Mouse (Mus musculus) lung, embryonic 16.5 days (tissue): ENCODE data around the gene Adprhl1. TPM values are rescaled to one million over a fixed set of nuclear protein-coding genes. Genes with fewer than 3 reads are reported as not detected.

Source experiments
- ATAC-seq: fragments of 200-750 bp; cut with Nextera tagmentation; 2 replicates; pipeline ENCODE4 v1.8.0; 2017; ENCODE audit warnings: low read depth, mild to moderate bottlenecking, moderate library complexity
- H3K27ac ChIP-seq: fragments of 300-500 bp; sonication (generic); 2 replicates; pipeline ENCODE4 v1.5.1; 2014; ENCODE audit warnings: mild to moderate bottlenecking, control low read depth, low read length
- H3K27me3 ChIP-seq: fragments of 300-500 bp; sonication (generic); 2 replicates; pipeline ENCODE4 v1.6.1; 2014; ENCODE audit warnings: low read depth, low read length, mixed read lengths; ENCODE audit not compliant: control insufficient read depth, insufficient read depth
- H3K36me3 ChIP-seq: fragments of 300-500 bp; sonication (generic); 2 replicates; pipeline ENCODE4 v1.6.1; 2014; ENCODE audit warnings: low read length; ENCODE audit not compliant: control insufficient read depth, insufficient read depth
- H3K4me1 ChIP-seq: fragments of 300-500 bp; sonication (generic); replicated peaks from 2 replicates; pipeline ENCODE4 v1.6.1; 2014; ENCODE audit warnings: low read length, mixed read lengths; ENCODE audit not compliant: control insufficient read depth, insufficient read depth
- H3K4me2 ChIP-seq: fragments of 300-500 bp; sonication (generic); 2 replicates; pipeline ENCODE4 v1.6.1; 2014; ENCODE audit warnings: low read depth, low read length, control low read depth
- H3K4me3 ChIP-seq: fragments of 300-500 bp; sonication (generic); 2 replicates; pipeline ENCODE4 v1.5.1; 2014; ENCODE audit warnings: mild to moderate bottlenecking, low read length, control low read depth
- H3K9ac ChIP-seq: fragments of 300-500 bp; sonication (generic); 2 replicates; pipeline ENCODE4 v1.6.1; 2014; ENCODE audit warnings: low read length, control low read depth
- H3K9me3 ChIP-seq: fragments of 300-500 bp; sonication (generic); 2 replicates; pipeline ENCODE4 v1.6.1; 2016; ENCODE audit warnings: low read length; ENCODE audit not compliant: control insufficient read depth
- WGBS: fragments of 180-500 bp; shearing (Covaris S2); extraction: QIAGEN DNeasy Blood & Tissue Kit; methylation state at CpG from one replicate; pipeline ENCODE4 v1.1.7; 2014; 5-methylcytosine and 5-hydroxymethylcytosine counted together
- polyA plus RNA-seq: library from polyadenylated mRNA; unstranded; fragments of >200 nt; fragmentation: Nextera tagmentation; extraction: Ambion mirVana; gene quantifications from 2 replicates; pipeline ENCODE4 v1.2.1, GENCODE M21; 2015

Gene Adprhl1
- polyA plus RNA-seq, 1 experiment from 2014 or later, result 5.7 TPM

GRCm38 (mm10) chr8:13276941-13277447 lies 23.0 kb upstream of the Adprhl1 start:
- WGBS, result 72% methylated on average over 5 of the region's 5 CpGs

GRCm38 (mm10) chr8:13272834-13273233 lies 18.9 kb upstream of the Adprhl1 start:
- Histone ChIP-seq H3K9me3 (no peaks in the 10 kb centered on the region), H3K4me1 (no peaks in the 10 kb centered on the region), H3K4me3 (no peak overlapping the region), H3K27me3 (no peaks in the 10 kb centered on the region), H3K9ac (no peak overlapping the region), H3K27ac (no peak overlapping the region; the same call in 1 of the 2 replicates), H3K4me2 (no peak overlapping the region), H3K36me3 (peaks cover 16% of the 10 kb centered on the region)
- 74% methylated on average over 5 of the region's 5 CpGs for WGBS
- peak; percentile 66 for ATAC-seq

More at GRCm38 (mm10) chr8:13276941-13277447, 23.0 kb upstream of the Adprhl1 start:
- H3K4me3 ChIP-seq, result no peak overlapping the region
- H3K27me3 ChIP-seq, result no peaks in the 10 kb centered on the region
- H3K36me3 ChIP-seq, result peaks cover 3% of the 10 kb centered on the region; the same call in 1 of the 2 replicates
- no peaks in the 10 kb centered on the region for H3K4me1 ChIP-seq
- H3K27ac ChIP-seq, result no peak overlapping the region
- ATAC-seq, result no peak
- H3K9ac ChIP-seq, result no peak overlapping the region
- H3K4me2 ChIP-seq, result no peak overlapping the region
- H3K9me3 ChIP-seq, result no peaks in the 10 kb centered on the region

- Histone ChIP-seq H3K27ac (no peak overlapping the region), H3K4me2 (no peak overlapping the region), H3K9me3 (no peaks in the 10 kb centered on the region), H3K36me3 (peaks cover 13% of the 10 kb centered on the region), H3K4me1 (peaks cover 2% of the 10 kb centered on the region; the same call in 1 of the 2 replicates), H3K27me3 (no peaks in the 10 kb centered on the region), H3K9ac (no peak overlapping the region), H3K4me3 (no peak overlapping the region)
- ATAC-seq, result peak; percentile 59; the same call in 1 of the 2 replicates
- WGBS, result 43% methylated on average over 2 of the region's 2 CpGs
Measured at GRCm38 (mm10) chr8:13267566-13267965, 13.6 kb upstream of the Adprhl1 start.

GRCm38 (mm10) chr8:13263376-13263775 lies 9.4 kb upstream of the Adprhl1 start:
- no peak overlapping the region for H3K27ac ChIP-seq
- H3K4me1 ChIP-seq, result peaks cover 2% of the 10 kb centered on the region; the same call in 1 of the 2 replicates
- ATAC-seq, result no peak
- H3K27me3 ChIP-seq, result no peaks in the 10 kb centered on the region
- H3K4me2 ChIP-seq, result no peak overlapping the region
- no peak overlapping the region for H3K4me3 ChIP-seq
- no peaks in the 10 kb centered on the region for H3K9me3 ChIP-seq
- peaks cover 6% of the 10 kb centered on the region; the same call in 1 of the 2 replicates for H3K36me3 ChIP-seq
- 83% methylated on average over 3 of the region's 3 CpGs for WGBS
- no peak overlapping the region for H3K9ac ChIP-seq

- ATAC-seq, result no peak
- H3K27ac ChIP-seq, result no peak overlapping the region
Measured at GRCm38 (mm10) chr8:13253413-13253812, 549 bp downstream of the Adprhl1 start.

GRCm38 (mm10) chr8:13252837-13253236 lies 1.1 kb downstream of the Adprhl1 start:
- no peak for ATAC-seq
- Histone ChIP-seq H3K4me1 (no peaks in the 10 kb centered on the region), H3K27ac (no peak overlapping the region), H3K9me3 (no peaks in the 10 kb centered on the region), H3K4me3 (no peak overlapping the region), H3K4me2 (no peak overlapping the region), H3K9ac (no peak overlapping the region), H3K36me3 (peaks cover 6% of the 10 kb centered on the region), H3K27me3 (no peaks in the 10 kb centered on the region)
- 76% methylated on average over 13 of the region's 13 CpGs for WGBS

More at GRCm38 (mm10) chr8:13253413-13253812, 549 bp downstream of the Adprhl1 start:
- no peak overlapping the region for H3K4me3 ChIP-seq
- no peaks in the 10 kb centered on the region for H3K9me3 ChIP-seq
- peaks cover 6% of the 10 kb centered on the region for H3K36me3 ChIP-seq
- H3K4me1 ChIP-seq, result no peaks in the 10 kb centered on the region
- H3K27me3 ChIP-seq, result no peaks in the 10 kb centered on the region
- 60% methylated on average over 5 of the region's 5 CpGs for WGBS
- H3K4me2 ChIP-seq, result no peak overlapping the region
- H3K9ac ChIP-seq, result no peak overlapping the region

GRCm38 (mm10) chr8:13244343-13244880 lies 9.6 kb downstream of the Adprhl1 start:
- Histone ChIP-seq H3K36me3 (no peaks in the 10 kb centered on the region), H3K4me1 (no peaks in the 10 kb centered on the region), H3K4me2 (no peak overlapping the region), H3K9ac (no peak overlapping the region), H3K9me3 (no peaks in the 10 kb centered on the region), H3K4me3 (no peak overlapping the region), H3K27ac (no peak overlapping the region), H3K27me3 (no peaks in the 10 kb centered on the region)
- ATAC-seq, result no peak
- WGBS, result 73% methylated on average over 11 of the region's 11 CpGs

GRCm38 (mm10) chr8:13242985-13243870 lies 10.7 kb downstream of the Adprhl1 start:
- Histone ChIP-seq H3K4me2 (no peak overlapping the region), H3K9me3 (no peaks in the 10 kb centered on the region), H3K9ac (no peak overlapping the region), H3K4me1 (no peaks in the 10 kb centered on the region), H3K36me3 (no peaks in the 10 kb centered on the region), H3K27ac (no peak overlapping the region), H3K4me3 (no peak overlapping the region), H3K27me3 (no peaks in the 10 kb centered on the region)
- 57% methylated on average over 10 of the region's 10 CpGs for WGBS
- peak; percentile 41; the same call in 1 of the 2 replicates for ATAC-seq

- 52% methylated on average over 7 of the region's 7 CpGs for WGBS
- ATAC-seq, result no peak
- no peaks in the 10 kb centered on the region for H3K4me1 ChIP-seq
- no peaks in the 10 kb centered on the region for H3K27me3 ChIP-seq
- no peak overlapping the region for H3K4me3 ChIP-seq
- no peak overlapping the region for H3K4me2 ChIP-seq
- no peaks in the 10 kb centered on the region for H3K9me3 ChIP-seq
- no peak overlapping the region for H3K9ac ChIP-seq
- no peaks in the 10 kb centered on the region for H3K36me3 ChIP-seq
- H3K27ac ChIP-seq, result no peak overlapping the region
Measured at GRCm38 (mm10) chr8:13240691-13241090, 13.3 kb downstream of the Adprhl1 start.
